Mouse (Mus musculus): ENCODE measurements at regions not wholly inside any gene's neighbourhood (a gene's known extent, or its start where the extent isn't known, plus 50 kb on each side); places are given as distances from the start of the nearest gene placed in this dataset.

- Histone ChIP-seq H3K4me2 (ENCODE audit: low read depth, low read length) (no peak overlapping the region), H3K9ac (replicated peaks; ENCODE audit: low read depth, low read length) (no peak overlapping the region), H3K27me3 (ENCODE audit: control insufficient read depth, insufficient read depth, low read length) (no peaks in the 10 kb centered on the region), H3K9me3 (ENCODE audit: control insufficient read depth, low read length) (no peaks in the 10 kb centered on the region), H3K36me3 (ENCODE audit: control insufficient read depth, insufficient read depth, low read length) (no peaks in the 10 kb centered on the region), H3K27ac (ENCODE audit: low read depth, low read length) (no peak overlapping the region), H3K4me3 (ENCODE audit: low read depth, low read length) (no peak overlapping the region), H3K4me1 (ENCODE audit: control insufficient read depth, insufficient read depth, low read length) (no peaks in the 10 kb centered on the region)
- no peak for ATAC-seq (ENCODE audit: low read depth)
- 35% methylated on average over 8 of the region's 8 CpGs for WGBS
Observed at GRCm38 (mm10) chrX:142534780-142535179, 144.4 kb upstream of the Acsl4 start.

GRCm38 (mm10) chrX:142535540-142535939 lies 145.2 kb upstream of the Acsl4 start:
- ATAC-seq (ENCODE audit: low read depth): no peak
- H3K9ac ChIP-seq (replicated peaks; ENCODE audit: low read depth, low read length): no peak overlapping the region
- H3K27me3 ChIP-seq (ENCODE audit: control insufficient read depth, insufficient read depth, low read length): no peaks in the 10 kb centered on the region
- no peak overlapping the region for H3K4me2 ChIP-seq (ENCODE audit: low read depth, low read length)
- no peak overlapping the region for H3K27ac ChIP-seq (ENCODE audit: low read depth, low read length)
- H3K36me3 ChIP-seq (ENCODE audit: control insufficient read depth, insufficient read depth, low read length): no peaks in the 10 kb centered on the region
- 80% methylated on average over 1 of the region's 1 CpGs for WGBS
- H3K9me3 ChIP-seq (ENCODE audit: control insufficient read depth, low read length): no peaks in the 10 kb centered on the region
- H3K4me3 ChIP-seq (ENCODE audit: low read depth, low read length): no peak overlapping the region
- H3K4me1 ChIP-seq (ENCODE audit: control insufficient read depth, insufficient read depth, low read length): no peaks in the 10 kb centered on the region

GRCm38 (mm10) chrX:142535954-142536353 lies 145.3 kb upstream of the Tmem164 start:
- no peaks in the 10 kb centered on the region for H3K9me3 ChIP-seq (ENCODE audit: control insufficient read depth, low read length)
- no peak overlapping the region for H3K9ac ChIP-seq (replicated peaks; ENCODE audit: low read depth, low read length)
- 98% methylated on average over 2 of the region's 2 CpGs for WGBS
- H3K27me3 ChIP-seq (ENCODE audit: control insufficient read depth, insufficient read depth, low read length): no peaks in the 10 kb centered on the region
- no peaks in the 10 kb centered on the region for H3K36me3 ChIP-seq (ENCODE audit: control insufficient read depth, insufficient read depth, low read length)
- H3K4me2 ChIP-seq (ENCODE audit: low read depth, low read length): no peak overlapping the region
- no peak for ATAC-seq (ENCODE audit: low read depth)
- H3K4me3 ChIP-seq (ENCODE audit: low read depth, low read length): no peak overlapping the region
- no peak overlapping the region for H3K27ac ChIP-seq (ENCODE audit: low read depth, low read length)
- no peaks in the 10 kb centered on the region for H3K4me1 ChIP-seq (ENCODE audit: control insufficient read depth, insufficient read depth, low read length)

- no peak overlapping the region for H3K9ac ChIP-seq (replicated peaks; ENCODE audit: low read depth, low read length)
- 81% methylated on average over 5 of the region's 5 CpGs for WGBS
- H3K4me2 ChIP-seq (ENCODE audit: low read depth, low read length): no peak overlapping the region
- H3K9me3 ChIP-seq (ENCODE audit: control insufficient read depth, low read length): no peaks in the 10 kb centered on the region
- no peaks in the 10 kb centered on the region for H3K36me3 ChIP-seq (ENCODE audit: control insufficient read depth, insufficient read depth, low read length)
- no peak overlapping the region for H3K4me3 ChIP-seq (ENCODE audit: low read depth, low read length)
- H3K27ac ChIP-seq (ENCODE audit: low read depth, low read length): no peak overlapping the region
- H3K27me3 ChIP-seq (ENCODE audit: control insufficient read depth, insufficient read depth, low read length): no peaks in the 10 kb centered on the region
- ATAC-seq (ENCODE audit: low read depth): no peak
- no peaks in the 10 kb centered on the region for H3K4me1 ChIP-seq (ENCODE audit: control insufficient read depth, insufficient read depth, low read length)
Observed at GRCm38 (mm10) chrX:142537259-142537963, 143.8 kb upstream of the Tmem164 start.

GRCm38 (mm10) chrX:142540264-142540663 lies 140.9 kb upstream of the Tmem164 start:
- peak; percentile 70; the same call in 1 of the 2 replicates for ATAC-seq (ENCODE audit: low read depth)
- Histone ChIP-seq H3K4me2 (ENCODE audit: low read depth, low read length) (no peak overlapping the region), H3K4me1 (ENCODE audit: control insufficient read depth, insufficient read depth, low read length) (no peaks in the 10 kb centered on the region), H3K9me3 (ENCODE audit: control insufficient read depth, low read length) (no peaks in the 10 kb centered on the region), H3K36me3 (ENCODE audit: control insufficient read depth, insufficient read depth, low read length) (no peaks in the 10 kb centered on the region), H3K27me3 (ENCODE audit: control insufficient read depth, insufficient read depth, low read length) (no peaks in the 10 kb centered on the region), H3K4me3 (ENCODE audit: low read depth, low read length) (no peak overlapping the region), H3K27ac (ENCODE audit: low read depth, low read length) (no peak overlapping the region), H3K9ac (replicated peaks; ENCODE audit: low read depth, low read length) (no peak overlapping the region)
- WGBS: 13% methylated on average over 7 of the region's 7 CpGs

- Histone ChIP-seq H3K4me1 (ENCODE audit: control insufficient read depth, insufficient read depth, low read length) (no peaks in the 10 kb centered on the region), H3K27me3 (ENCODE audit: control insufficient read depth, insufficient read depth, low read length) (no peaks in the 10 kb centered on the region), H3K4me3 (ENCODE audit: low read depth, low read length) (no peak overlapping the region), H3K9me3 (ENCODE audit: control insufficient read depth, low read length) (no peaks in the 10 kb centered on the region), H3K27ac (ENCODE audit: low read depth, low read length) (no peak overlapping the region), H3K4me2 (ENCODE audit: low read depth, low read length) (no peak overlapping the region), H3K9ac (replicated peaks; ENCODE audit: low read depth, low read length) (no peak overlapping the region), H3K36me3 (ENCODE audit: control insufficient read depth, insufficient read depth, low read length) (no peaks in the 10 kb centered on the region)
- ATAC-seq (ENCODE audit: low read depth): no peak
- 81% methylated on average over 4 of the region's 4 CpGs for WGBS
Observed at GRCm38 (mm10) chrX:142552196-142552595, 129.0 kb upstream of the Tmem164 start.

GRCm38 (mm10) chrX:142554161-142554560 lies 127.0 kb upstream of the Tmem164 start:
- no peak for ATAC-seq (ENCODE audit: low read depth)
- H3K4me2 ChIP-seq (ENCODE audit: low read depth, low read length): no peak overlapping the region
- no peak overlapping the region for H3K27ac ChIP-seq (ENCODE audit: low read depth, low read length)
- no peaks in the 10 kb centered on the region for H3K27me3 ChIP-seq (ENCODE audit: control insufficient read depth, insufficient read depth, low read length)
- H3K9ac ChIP-seq (replicated peaks; ENCODE audit: low read depth, low read length): no peak overlapping the region
- no peaks in the 10 kb centered on the region for H3K36me3 ChIP-seq (ENCODE audit: control insufficient read depth, insufficient read depth, low read length)
- H3K4me3 ChIP-seq (ENCODE audit: low read depth, low read length): no peak overlapping the region
- WGBS: 16% methylated on average over 5 of the region's 5 CpGs
- no peaks in the 10 kb centered on the region for H3K4me1 ChIP-seq (ENCODE audit: control insufficient read depth, insufficient read depth, low read length)
- H3K9me3 ChIP-seq (ENCODE audit: control insufficient read depth, low read length): no peaks in the 10 kb centered on the region

GRCm38 (mm10) chrX:142557496-142557895 lies 123.7 kb upstream of the Tmem164 start:
- no peak overlapping the region for H3K9ac ChIP-seq (replicated peaks; ENCODE audit: low read depth, low read length)
- no peak overlapping the region for H3K4me3 ChIP-seq (ENCODE audit: low read depth, low read length)
- no peaks in the 10 kb centered on the region for H3K27me3 ChIP-seq (ENCODE audit: control insufficient read depth, insufficient read depth, low read length)
- ATAC-seq (ENCODE audit: low read depth): no peak
- H3K9me3 ChIP-seq (ENCODE audit: control insufficient read depth, low read length): no peaks in the 10 kb centered on the region
- H3K4me1 ChIP-seq (ENCODE audit: control insufficient read depth, insufficient read depth, low read length): no peaks in the 10 kb centered on the region
- no peak overlapping the region for H3K4me2 ChIP-seq (ENCODE audit: low read depth, low read length)
- no peak overlapping the region for H3K27ac ChIP-seq (ENCODE audit: low read depth, low read length)
- 84% methylated on average over 5 of the region's 5 CpGs for WGBS
- H3K36me3 ChIP-seq (ENCODE audit: control insufficient read depth, insufficient read depth, low read length): no peaks in the 10 kb centered on the region

GRCm38 (mm10) chrX:142560209-142560912 lies 120.8 kb upstream of the Tmem164 start:
- WGBS: 56% methylated on average over 2 of the region's 2 CpGs
- Histone ChIP-seq H3K4me3 (ENCODE audit: low read depth, low read length) (no peak overlapping the region), H3K27me3 (ENCODE audit: control insufficient read depth, insufficient read depth, low read length) (no peaks in the 10 kb centered on the region), H3K9me3 (ENCODE audit: control insufficient read depth, low read length) (no peaks in the 10 kb centered on the region), H3K4me2 (ENCODE audit: low read depth, low read length) (no peak overlapping the region), H3K27ac (ENCODE audit: low read depth, low read length) (no peak overlapping the region), H3K36me3 (ENCODE audit: control insufficient read depth, insufficient read depth, low read length) (no peaks in the 10 kb centered on the region), H3K9ac (replicated peaks; ENCODE audit: low read depth, low read length) (no peak overlapping the region), H3K4me1 (ENCODE audit: control insufficient read depth, insufficient read depth, low read length) (no peaks in the 10 kb centered on the region)
- no peak for ATAC-seq (ENCODE audit: low read depth)
